Mouse (Mus musculus): ENCODE data around the gene Dnah10. TPM values are rescaled to one million over a fixed set of nuclear protein-coding genes. Genes with fewer than 3 reads are reported as not detected.

Dnah10 gene
- polyA plus RNA-seq, 1 experiment from 2014 or later: 0.09 TPM

DNA sequence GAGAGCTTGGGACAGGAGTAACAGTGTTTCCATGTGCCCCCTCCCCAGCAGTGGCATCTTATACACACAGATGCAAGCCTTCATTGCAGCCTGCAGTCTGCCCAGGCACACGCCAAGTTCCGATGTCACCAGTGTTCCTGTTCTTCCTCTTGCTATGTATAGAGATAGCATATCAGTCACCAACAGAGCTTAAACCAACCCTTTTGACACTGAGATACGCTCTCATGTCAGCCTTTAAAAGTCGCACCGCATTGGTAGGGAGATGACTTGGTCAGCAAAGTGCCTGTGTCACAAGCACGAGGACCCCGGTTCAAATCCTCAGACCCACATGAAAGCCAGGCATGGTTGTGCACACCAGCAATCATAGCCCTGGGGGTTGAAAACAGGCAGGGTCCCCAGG, 55.0 kb downstream of the Dnah10 start:
- Histone ChIP-seq H3K4me1 (ENCODE audit: control insufficient read depth, insufficient read depth, low read length) (no peaks in the 10 kb centered on the region), H3K9ac (ENCODE audit: low read length) (no peak overlapping the region), H3K9me3 (replicated peaks; ENCODE audit: control insufficient read depth, low read length) (no peaks in the 10 kb centered on the region), H3K36me3 (ENCODE audit: control insufficient read depth, insufficient read depth, low read length) (no peaks in the 10 kb centered on the region), H3K4me2 (ENCODE audit: low read length) (no peak overlapping the region), H3K4me3 (ENCODE audit: low read depth, low read length) (no peak overlapping the region), H3K27me3 (replicated peaks; ENCODE audit: control insufficient read depth, insufficient read depth, low read length) (no peaks in the 10 kb centered on the region), H3K27ac (ENCODE audit: low read depth, low read length) (no peak overlapping the region)
- WGBS: 95% methylated on average over 7 of the region's 7 CpGs
- ATAC-seq (no peak), DNase-seq (ENCODE audit: low spot score) (no peak)

DNA sequence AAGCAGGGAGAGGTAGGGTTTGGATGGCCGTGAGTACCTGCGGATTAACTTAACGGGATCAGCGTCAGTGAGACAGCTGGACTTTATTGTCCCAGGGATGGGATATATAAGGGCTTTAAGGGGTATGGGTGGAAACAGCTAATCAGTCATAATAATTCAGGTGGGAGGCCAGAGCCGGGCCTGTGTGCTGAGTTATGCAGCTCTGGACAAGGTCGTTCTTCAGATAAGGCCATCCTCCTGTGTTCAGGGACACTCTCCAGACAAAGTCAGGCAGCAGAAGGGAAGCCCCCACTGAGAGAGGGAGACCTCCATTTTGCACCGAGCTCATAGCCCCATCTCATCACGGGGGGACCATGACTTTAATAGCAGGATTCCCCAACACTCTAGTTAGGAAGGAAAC, 56.8 kb downstream of the Dnah10 start:
- H3K4me3 ChIP-seq (ENCODE audit: low read depth, low read length): no peak overlapping the region
- WGBS: 89% methylated on average over 8 of the region's 8 CpGs
- ATAC-seq (no peak), DNase-seq (ENCODE audit: low spot score) (no peak)
- no peaks in the 10 kb centered on the region for H3K27me3 ChIP-seq (replicated peaks; ENCODE audit: control insufficient read depth, insufficient read depth, low read length)
- H3K4me2 ChIP-seq (ENCODE audit: low read length): no peak overlapping the region
- H3K4me1 ChIP-seq (ENCODE audit: control insufficient read depth, insufficient read depth, low read length): no peaks in the 10 kb centered on the region
- H3K27ac ChIP-seq (ENCODE audit: low read depth, low read length): no peak overlapping the region
- H3K36me3 ChIP-seq (ENCODE audit: control insufficient read depth, insufficient read depth, low read length): no peaks in the 10 kb centered on the region
- H3K9me3 ChIP-seq (replicated peaks; ENCODE audit: control insufficient read depth, low read length): no peaks in the 10 kb centered on the region
- no peak overlapping the region for H3K9ac ChIP-seq (ENCODE audit: low read length)

DNA sequence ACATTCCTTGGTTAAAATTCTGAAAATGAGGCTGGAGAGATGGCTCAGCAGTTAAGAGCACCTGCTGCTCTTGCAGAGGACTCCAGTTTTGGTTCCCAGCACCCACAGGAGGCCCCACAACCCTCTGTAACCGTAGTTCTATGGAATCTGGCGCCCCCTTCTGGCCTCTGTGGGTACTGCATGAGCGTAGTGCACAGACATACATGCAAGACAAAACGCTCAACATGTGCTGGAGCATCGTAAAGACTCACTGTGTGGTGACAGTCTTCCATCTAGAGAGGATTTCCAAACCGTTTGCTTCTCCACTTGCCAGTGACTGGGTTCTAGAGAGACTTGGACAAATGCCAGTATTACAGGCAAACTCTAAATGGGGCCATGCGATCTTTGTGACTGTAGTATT, 60.8 kb downstream of the Dnah10 start:
- ATAC-seq (no peak), DNase-seq (ENCODE audit: low spot score) (no peak)
- H3K27ac ChIP-seq (ENCODE audit: low read depth, low read length): no peak overlapping the region
- no peak overlapping the region for H3K4me2 ChIP-seq (ENCODE audit: low read length)
- WGBS: 83% methylated on average over 7 of the region's 7 CpGs
- H3K36me3 ChIP-seq (ENCODE audit: control insufficient read depth, insufficient read depth, low read length): no peaks in the 10 kb centered on the region
- no peaks in the 10 kb centered on the region for H3K9me3 ChIP-seq (replicated peaks; ENCODE audit: control insufficient read depth, low read length)
- no peak overlapping the region for H3K9ac ChIP-seq (ENCODE audit: low read length)
- H3K4me1 ChIP-seq (ENCODE audit: control insufficient read depth, insufficient read depth, low read length): no peaks in the 10 kb centered on the region
- H3K4me3 ChIP-seq (ENCODE audit: low read depth, low read length): no peak overlapping the region
- H3K27me3 ChIP-seq (replicated peaks; ENCODE audit: control insufficient read depth, insufficient read depth, low read length): no peaks in the 10 kb centered on the region

DNA sequence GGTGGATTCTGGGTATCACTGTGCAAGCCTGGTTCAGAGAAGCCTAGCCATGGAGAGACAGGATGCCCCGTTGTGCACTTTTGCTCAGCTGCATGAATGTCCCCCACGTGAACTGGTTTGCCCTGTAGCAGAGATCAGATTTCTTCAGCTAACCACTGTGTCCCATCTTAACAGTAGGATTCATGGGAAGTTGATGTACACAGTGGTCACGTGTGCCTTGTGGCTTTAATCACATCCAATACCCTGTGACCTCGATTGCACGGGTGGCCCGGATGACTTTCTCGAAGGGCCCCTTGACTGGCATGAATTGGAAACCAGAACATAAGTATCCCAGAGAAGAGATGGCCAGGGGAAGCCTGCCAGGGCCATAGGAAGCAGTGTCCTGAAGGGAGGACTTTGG, 67.2 kb downstream of the Dnah10 start:
- no peak overlapping the region for H3K4me2 ChIP-seq (ENCODE audit: low read length)
- H3K4me3 ChIP-seq (ENCODE audit: low read depth, low read length): no peak overlapping the region
- DNase-seq (ENCODE audit: low spot score): no peak
- H3K9ac ChIP-seq (ENCODE audit: low read length): no peak overlapping the region
- H3K27me3 ChIP-seq (replicated peaks; ENCODE audit: control insufficient read depth, insufficient read depth, low read length): no peaks in the 10 kb centered on the region
- H3K9me3 ChIP-seq (replicated peaks; ENCODE audit: control insufficient read depth, low read length): no peaks in the 10 kb centered on the region
- H3K4me1 ChIP-seq (ENCODE audit: control insufficient read depth, insufficient read depth, low read length): no peaks in the 10 kb centered on the region
- no peak overlapping the region for H3K27ac ChIP-seq (ENCODE audit: low read depth, low read length)
- no peak for ATAC-seq
- no peaks in the 10 kb centered on the region for H3K36me3 ChIP-seq (ENCODE audit: control insufficient read depth, insufficient read depth, low read length)
- 90% methylated on average over 7 of the region's 7 CpGs for WGBS

DNA sequence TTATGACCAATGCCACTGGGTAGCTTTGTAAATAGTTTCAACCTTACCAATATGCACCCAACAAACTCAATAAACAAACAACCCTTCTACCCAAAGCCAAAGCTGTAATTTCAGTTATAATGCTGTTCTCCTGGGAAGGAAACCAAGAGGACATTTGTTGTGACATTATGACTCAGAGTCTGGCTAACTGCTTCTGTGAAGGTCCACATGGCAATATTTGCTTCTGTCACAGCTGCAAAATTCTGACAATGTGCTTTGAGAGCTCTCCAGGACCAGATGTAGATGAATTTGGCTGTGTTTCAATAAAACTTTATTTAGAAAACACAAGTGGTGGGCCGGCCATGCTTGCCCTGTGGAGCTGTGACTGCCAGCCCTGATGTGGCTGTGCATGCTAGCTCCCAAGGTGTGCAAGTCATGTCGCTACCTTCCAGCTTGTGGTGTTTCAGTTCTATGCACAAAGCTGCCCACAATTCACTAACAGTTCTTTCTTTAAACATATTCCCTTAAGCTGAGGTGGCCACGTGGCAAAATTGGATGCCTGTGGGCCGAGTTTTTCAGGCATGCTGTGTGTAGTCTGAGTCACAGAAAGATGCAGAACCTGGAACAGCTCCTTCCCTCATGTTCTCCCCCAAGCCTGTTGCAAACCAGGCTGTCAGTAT, 85.0 kb downstream of the Dnah10 start:
- no peak for ATAC-seq
- no peak overlapping the region for H3K27ac ChIP-seq (ENCODE audit: low read depth, low read length)
- no peaks in the 10 kb centered on the region for H3K36me3 ChIP-seq (ENCODE audit: control insufficient read depth, insufficient read depth, low read length)
- H3K27me3 ChIP-seq (replicated peaks; ENCODE audit: control insufficient read depth, insufficient read depth, low read length): no peaks in the 10 kb centered on the region
- no peak overlapping the region for H3K4me2 ChIP-seq (ENCODE audit: low read length)
- WGBS: 82% methylated on average over 4 of the region's 4 CpGs
- no peaks in the 10 kb centered on the region for H3K4me1 ChIP-seq (ENCODE audit: control insufficient read depth, insufficient read depth, low read length)
- H3K9ac ChIP-seq (ENCODE audit: low read length): no peak overlapping the region
- no peak overlapping the region for H3K4me3 ChIP-seq (ENCODE audit: low read depth, low read length)
- DNase-seq (ENCODE audit: low spot score): no peak
- no peaks in the 10 kb centered on the region for H3K9me3 ChIP-seq (replicated peaks; ENCODE audit: control insufficient read depth, low read length)

DNA sequence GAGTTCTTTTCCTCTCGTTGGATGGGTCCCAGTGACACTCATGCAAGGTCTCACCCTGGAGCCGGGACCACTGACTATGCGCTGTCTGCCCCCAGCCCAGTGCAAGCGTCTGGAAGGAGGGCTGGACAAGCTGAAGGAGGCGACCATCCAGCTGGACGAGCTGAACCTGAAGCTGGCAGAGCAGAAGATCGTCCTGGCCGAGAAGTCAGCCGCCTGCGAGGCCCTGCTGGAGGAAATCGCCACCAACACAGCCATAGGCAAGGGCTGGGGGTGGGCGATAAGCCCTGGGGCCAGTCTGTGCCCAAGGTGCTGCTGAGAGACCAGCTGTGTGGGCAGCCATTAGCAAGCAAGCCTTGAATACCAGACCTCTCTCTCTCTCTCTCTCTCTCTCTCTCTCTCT, 87.6 kb downstream of the Dnah10 start:
- 89% methylated on average over 12 of the region's 12 CpGs for WGBS
- Histone ChIP-seq H3K4me1 (ENCODE audit: control insufficient read depth, insufficient read depth, low read length) (no peaks in the 10 kb centered on the region), H3K4me2 (ENCODE audit: low read length) (no peak overlapping the region), H3K9me3 (replicated peaks; ENCODE audit: control insufficient read depth, low read length) (no peaks in the 10 kb centered on the region), H3K36me3 (ENCODE audit: control insufficient read depth, insufficient read depth, low read length) (no peaks in the 10 kb centered on the region), H3K4me3 (ENCODE audit: low read depth, low read length) (no peak overlapping the region), H3K9ac (ENCODE audit: low read length) (no peak overlapping the region), H3K27me3 (replicated peaks; ENCODE audit: control insufficient read depth, insufficient read depth, low read length) (no peaks in the 10 kb centered on the region), H3K27ac (ENCODE audit: low read depth, low read length) (no peak overlapping the region)
- no peak for DNase-seq (ENCODE audit: low spot score)
- ATAC-seq: no peak

DNA sequence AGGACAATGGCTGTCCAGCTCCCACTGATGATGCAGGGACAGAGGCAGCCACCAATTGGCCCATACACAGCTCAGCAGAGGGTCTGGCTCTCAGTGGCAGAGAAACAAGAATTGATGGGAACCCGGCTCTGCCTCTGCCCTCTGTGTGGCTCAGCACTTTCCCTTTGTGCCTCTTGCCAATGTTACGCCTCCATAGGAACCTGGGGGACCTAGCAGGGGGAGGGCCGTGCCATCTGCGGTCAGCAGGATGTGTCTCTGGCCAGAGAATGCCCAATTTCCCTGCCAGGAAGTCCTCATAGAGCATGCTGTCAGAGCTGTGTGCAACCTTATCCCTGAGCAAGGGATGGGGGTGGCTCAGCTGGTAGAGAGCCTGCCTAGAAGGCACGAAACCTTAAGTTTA, 89.9 kb downstream of the Dnah10 start:
- H3K27me3 ChIP-seq (replicated peaks; ENCODE audit: control insufficient read depth, insufficient read depth, low read length): no peaks in the 10 kb centered on the region
- no peak overlapping the region for H3K9ac ChIP-seq (ENCODE audit: low read length)
- no peak for ATAC-seq
- no peak for DNase-seq (ENCODE audit: low spot score)
- H3K36me3 ChIP-seq (ENCODE audit: control insufficient read depth, insufficient read depth, low read length): no peaks in the 10 kb centered on the region
- WGBS: 69% methylated on average over 5 of the region's 5 CpGs
- no peak overlapping the region for H3K27ac ChIP-seq (ENCODE audit: low read depth, low read length)
- no peak overlapping the region for H3K4me2 ChIP-seq (ENCODE audit: low read length)
- H3K4me1 ChIP-seq (ENCODE audit: control insufficient read depth, insufficient read depth, low read length): no peaks in the 10 kb centered on the region
- H3K4me3 ChIP-seq (ENCODE audit: low read depth, low read length): no peak overlapping the region
- no peaks in the 10 kb centered on the region for H3K9me3 ChIP-seq (replicated peaks; ENCODE audit: control insufficient read depth, low read length)

DNA sequence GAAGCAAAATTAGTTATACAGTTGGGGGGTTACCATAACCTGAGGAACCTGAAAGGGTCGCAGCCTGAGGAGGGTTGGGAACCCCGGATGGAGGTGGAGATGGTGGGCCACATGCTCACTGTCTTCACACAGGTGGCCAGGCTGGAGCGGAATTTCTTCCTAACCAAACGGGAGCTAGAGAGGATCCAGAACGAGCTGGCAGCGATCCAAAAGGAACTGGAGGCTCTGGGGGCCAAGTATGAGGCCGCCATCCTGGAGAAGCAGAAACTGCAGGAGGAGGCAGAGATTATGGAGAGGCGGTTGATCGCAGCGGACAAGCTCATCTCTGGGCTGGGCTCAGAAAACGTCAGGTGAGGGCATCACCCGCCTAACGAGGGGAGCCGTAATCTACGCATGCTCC, 92.2 kb downstream of the Dnah10 start:
- ATAC-seq (no peak), DNase-seq (ENCODE audit: low spot score) (no peak)
- no peaks in the 10 kb centered on the region for H3K27me3 ChIP-seq (replicated peaks; ENCODE audit: control insufficient read depth, insufficient read depth, low read length)
- no peaks in the 10 kb centered on the region for H3K4me1 ChIP-seq (ENCODE audit: control insufficient read depth, insufficient read depth, low read length)
- H3K27ac ChIP-seq (ENCODE audit: low read depth, low read length): no peak overlapping the region
- no peaks in the 10 kb centered on the region for H3K36me3 ChIP-seq (ENCODE audit: control insufficient read depth, insufficient read depth, low read length)
- H3K9me3 ChIP-seq (replicated peaks; ENCODE audit: control insufficient read depth, low read length): no peaks in the 10 kb centered on the region
- no peak overlapping the region for H3K4me2 ChIP-seq (ENCODE audit: low read length)
- H3K4me3 ChIP-seq (ENCODE audit: low read depth, low read length): no peak overlapping the region
- WGBS: 82% methylated on average over 15 of the region's 15 CpGs
- no peak overlapping the region for H3K9ac ChIP-seq (ENCODE audit: low read length)

DNA sequence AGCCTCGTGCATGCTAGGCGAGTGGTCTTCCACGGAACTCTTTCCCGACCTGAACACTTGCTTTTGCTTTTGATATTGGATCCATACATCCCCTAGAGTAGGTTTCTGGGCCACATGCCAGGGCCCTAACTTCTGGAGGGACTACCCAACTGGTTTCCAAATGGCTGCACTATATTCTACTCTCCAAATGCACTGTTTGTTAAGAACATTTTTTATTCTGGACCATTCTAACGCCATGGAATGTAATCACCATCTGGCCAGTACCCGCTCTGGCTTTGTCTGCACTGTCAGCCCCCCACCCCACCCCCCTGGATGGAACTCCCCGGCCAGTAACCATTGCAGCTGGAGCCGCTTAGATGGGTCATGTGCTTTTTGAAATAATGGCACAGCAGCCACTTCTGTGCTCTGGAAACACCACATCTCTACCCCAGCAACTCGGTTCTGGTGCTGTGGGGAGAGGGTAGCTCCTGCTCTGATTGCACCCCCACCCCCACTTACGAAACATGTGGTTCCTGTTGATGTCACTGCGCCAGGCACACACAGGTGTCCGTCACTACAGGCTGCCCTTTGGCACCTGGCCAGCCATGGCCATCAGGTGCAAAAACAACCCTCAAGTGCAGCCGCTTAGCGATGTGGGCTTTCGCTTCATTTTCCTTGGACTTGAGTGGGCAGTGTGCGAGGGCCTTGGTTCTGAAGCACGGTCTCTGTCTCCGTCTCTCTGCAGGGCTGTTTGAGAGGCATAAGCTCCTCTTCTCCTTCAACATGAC, 97.4 kb downstream of the Dnah10 start:
- Histone ChIP-seq H3K9me3 (replicated peaks; ENCODE audit: control insufficient read depth, low read length) (no peaks in the 10 kb centered on the region), H3K4me1 (ENCODE audit: control insufficient read depth, insufficient read depth, low read length) (no peaks in the 10 kb centered on the region), H3K4me3 (ENCODE audit: low read depth, low read length) (no peak overlapping the region), H3K27ac (ENCODE audit: low read depth, low read length) (no peak overlapping the region), H3K27me3 (replicated peaks; ENCODE audit: control insufficient read depth, insufficient read depth, low read length) (no peaks in the 10 kb centered on the region), H3K9ac (ENCODE audit: low read length) (no peak overlapping the region), H3K36me3 (ENCODE audit: control insufficient read depth, insufficient read depth, low read length) (no peaks in the 10 kb centered on the region), H3K4me2 (ENCODE audit: low read length) (no peak overlapping the region)
- DNase-seq (ENCODE audit: low spot score) (no peak), ATAC-seq (no peak)
- WGBS: 81% methylated on average over 18 of the region's 18 CpGs
